Mouse (Mus musculus): Measurements from ENCODE around the gene Pofut2.

Pofut2 gene

GRCm38 (mm10) chr10:77231861-77232755 is 26.9 kb upstream of the Pofut2 start:
- no peak for DNase-seq

- no peak for DNase-seq
Observed at GRCm38 (mm10) chr10:77233230-77233629, 25.8 kb upstream of the Pofut2 start.

GRCm38 (mm10) chr10:77234991-77235616 is 23.9 kb upstream of the Pofut2 start:
- DNase-seq, result no peak

- DNase-seq, result no peak
Observed at GRCm38 (mm10) chr10:77237795-77238580, 21.0 kb upstream of the Pofut2 start.

- no peak for DNase-seq
Observed at GRCm38 (mm10) chr10:77240764-77241163, 18.3 kb upstream of the Pofut2 start.

- DNase-seq, result no peak
Observed at GRCm38 (mm10) chr10:77242396-77242795, 16.6 kb upstream of the Pofut2 start.

- no peak for DNase-seq
Observed at GRCm38 (mm10) chr10:77242871-77243270, 16.1 kb upstream of the Pofut2 start.

GRCm38 (mm10) chr10:77243572-77244161 is 15.4 kb upstream of the Pofut2 start:
- DNase-seq, result no peak

GRCm38 (mm10) chr10:77244777-77245176 is 14.2 kb upstream of the Pofut2 start:
- no peak for DNase-seq

- peak; percentile 51 to 52 for DNase-seq
Observed at GRCm38 (mm10) chr10:77247048-77247447, 12.0 kb upstream of the Pofut2 start.

- no peak for DNase-seq
Observed at GRCm38 (mm10) chr10:77247707-77248106, 11.3 kb upstream of the Pofut2 start.

- peak; percentile 63 to 72 for DNase-seq
Observed at GRCm38 (mm10) chr10:77251223-77251783, 7.7 kb upstream of the Pofut2 start.

- peak; percentile 71 for DNase-seq
Observed at GRCm38 (mm10) chr10:77251784-77252539, 7.1 kb upstream of the Pofut2 start.

- DNase-seq, result peak; percentile 91 to 92
Observed at GRCm38 (mm10) chr10:77252790-77253189, 6.2 kb upstream of the Pofut2 start.

GRCm38 (mm10) chr10:77255231-77255630 is 3.8 kb upstream of the Pofut2 start:
- DNase-seq, result no peak

- no peak for DNase-seq
Observed at GRCm38 (mm10) chr10:77255676-77256075, 3.3 kb upstream of the Pofut2 start.

- DNase-seq, result no peak
Observed at GRCm38 (mm10) chr10:77258041-77258590, 902 bp upstream of the Pofut2 start.

GRCm38 (mm10) chr10:77260166-77260875 is 1.3 kb downstream of the Pofut2 start:
- DNase-seq, result no peak

GRCm38 (mm10) chr10:77266281-77266680 is 7.3 kb downstream of the Pofut2 start:
- DNase-seq, result no peak

GRCm38 (mm10) chr10:77267027-77267426 is 8.0 kb downstream of the Pofut2 start:
- DNase-seq, result no peak

- no peak for DNase-seq
Observed at GRCm38 (mm10) chr10:77269129-77269528, 10.1 kb downstream of the Pofut2 start.
